Mouse (Mus musculus) neural tube, embryonic 11.5 days (tissue): ENCODE data around the gene C730034F03Rik. TPM values are rescaled to one million over a fixed set of nuclear protein-coding genes. Genes with fewer than 3 reads are reported as not detected.

Experiments used
- ATAC-seq: fragments of 200-750 bp; cut with Nextera tagmentation; 2 replicates; pipeline ENCODE4 v1.8.0; 2017; ENCODE audit warnings: moderate number of reproducible peaks, mild to moderate bottlenecking, moderate TSS enrichment, moderate library complexity; ENCODE audit not compliant: insufficient read depth, low FRiP score, low TSS enrichment
- DNase-seq: peaks from one replicate; pipeline ENCODE4 v3.0.0-alpha.2; 2015; ENCODE audit warnings: low spot score
- H3K27ac ChIP-seq: fragments of 300-500 bp; sonication (generic); 2 replicates; pipeline ENCODE4 v1.5.1; 2014; ENCODE audit warnings: low read depth, mild to moderate bottlenecking, low read length
- H3K27me3 ChIP-seq: fragments of 300-500 bp; sonication (generic); 2 replicates; pipeline ENCODE4 v1.6.1; 2014; ENCODE audit warnings: mild to moderate bottlenecking, low read length, mixed read lengths; ENCODE audit not compliant: control insufficient read depth, insufficient read depth
- H3K36me3 ChIP-seq: fragments of 300-500 bp; sonication (generic); 2 replicates; pipeline ENCODE4 v1.6.1; 2014; ENCODE audit warnings: mild to moderate bottlenecking, low read length, moderate library complexity, mixed read lengths; ENCODE audit not compliant: control insufficient read depth, insufficient read depth
- H3K4me1 ChIP-seq: fragments of 300-500 bp; sonication (generic); 2 replicates; pipeline ENCODE4 v1.6.1; 2014; ENCODE audit warnings: low read length, mixed read lengths; ENCODE audit not compliant: control insufficient read depth, insufficient read depth
- H3K4me2 ChIP-seq: fragments of 300-500 bp; sonication (generic); 2 replicates; pipeline ENCODE4 v1.6.1; 2014; ENCODE audit warnings: low read depth, mild to moderate bottlenecking, moderate library complexity
- H3K4me3 ChIP-seq: fragments of 300-500 bp; sonication (generic); 2 replicates; pipeline ENCODE4 v1.5.1; 2014; ENCODE audit warnings: low read depth, low read length
- H3K9ac ChIP-seq: fragments of 300-500 bp; sonication (generic); 2 replicates; pipeline ENCODE4 v1.6.1; 2014; ENCODE audit warnings: mild to moderate bottlenecking, low read length
- H3K9me3 ChIP-seq: fragments of 300-500 bp; sonication (generic); 2 replicates; pipeline ENCODE4 v1.6.1; 2016; ENCODE audit warnings: low read length; ENCODE audit not compliant: control insufficient read depth
- WGBS: fragments of 180-500 bp; shearing (Covaris S2); extraction: QIAGEN DNeasy Blood & Tissue Kit; methylation state at CpG from one replicate; pipeline ENCODE4 v1.1.7; 2014; 5-methylcytosine and 5-hydroxymethylcytosine counted together
- polyA plus RNA-seq: library from polyadenylated mRNA; unstranded; fragments of >200 nt; fragmentation: Nextera tagmentation; extraction: Ambion mirVana; gene quantifications from 2 replicates; pipeline ENCODE4 v1.2.1, GENCODE M21; 2014

C730034F03Rik gene
- polyA plus RNA-seq, 1 experiment from 2014 or later: 2.0 TPM

DNA sequence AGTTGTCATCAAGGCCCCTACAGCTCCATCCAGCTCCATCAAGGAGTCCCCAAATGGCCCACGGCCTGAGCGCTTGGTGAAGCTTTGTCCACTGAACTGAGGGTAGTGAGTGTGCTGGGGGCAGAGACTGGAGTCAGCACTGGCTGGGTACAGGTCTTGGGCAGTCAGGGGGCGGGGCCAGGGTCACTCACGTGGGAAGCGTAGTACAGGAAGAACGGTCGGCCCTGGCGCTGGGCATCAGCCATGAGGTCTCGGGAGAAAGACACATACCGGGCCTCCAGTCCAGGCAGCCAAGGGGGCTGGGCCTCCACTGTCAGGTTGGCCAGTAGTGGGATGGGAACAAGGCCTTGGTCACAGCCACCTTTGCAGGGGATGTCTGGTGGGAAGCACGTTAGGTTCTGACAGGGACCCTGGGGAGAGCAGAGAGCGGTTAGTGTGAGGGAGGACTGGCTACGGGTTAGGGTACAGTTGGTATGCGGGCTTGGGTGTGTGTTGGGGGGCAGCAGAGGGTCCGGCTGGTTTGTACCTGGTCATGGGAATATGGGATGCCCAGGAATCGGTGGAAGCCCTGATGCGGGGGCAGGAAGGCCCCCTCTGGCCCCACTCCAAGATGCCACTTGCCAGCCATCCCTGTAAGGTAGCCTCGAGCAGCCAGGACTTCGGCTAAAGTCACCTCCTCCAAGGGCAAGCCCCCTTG, 45.4 kb downstream of the C730034F03Rik start:
- Histone ChIP-seq H3K9ac (no peak overlapping the region), H3K4me3 (no peak overlapping the region), H3K9me3 (no peaks in the 10 kb centered on the region), H3K27ac (no peak overlapping the region), H3K4me1 (peaks cover 10% of the 10 kb centered on the region), H3K36me3 (no peaks in the 10 kb centered on the region), H3K4me2 (no peak overlapping the region; the same call in 1 of the 2 replicates), H3K27me3 (no peaks in the 10 kb centered on the region)
- WGBS: 95% methylated on average over 19 of the region's 19 CpGs
- DNase-seq: no peak
- ATAC-seq: no peak

DNA sequence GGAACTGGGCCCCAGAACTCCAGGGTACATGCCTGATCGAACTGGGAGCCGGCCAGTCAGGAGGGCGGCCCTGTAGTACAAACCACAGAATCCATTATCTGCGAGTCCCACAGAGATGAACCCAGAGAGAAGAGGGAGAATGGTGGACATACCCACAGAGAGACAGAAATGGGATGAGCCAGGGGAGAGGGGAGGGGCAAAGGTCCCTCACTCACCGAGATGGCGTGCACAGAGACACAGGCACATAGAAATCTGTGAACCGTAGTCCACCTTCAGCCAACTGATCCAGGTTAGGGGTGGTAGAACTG, 45.9 kb downstream of the C730034F03Rik start:
- Histone ChIP-seq H3K9ac (peak overlapping the region; percentile 62; the same call in 1 of the 2 replicates), H3K9me3 (no peaks in the 10 kb centered on the region), H3K4me1 (peaks cover 10% of the 10 kb centered on the region), H3K27ac (no peak overlapping the region), H3K27me3 (no peaks in the 10 kb centered on the region), H3K36me3 (no peaks in the 10 kb centered on the region), H3K4me3 (peak overlapping the region; percentile 55; the same call in 1 of the 2 replicates), H3K4me2 (peak overlapping the region; percentile 78)
- ATAC-seq (peak; percentile 14), DNase-seq (no peak)
- WGBS: 91% methylated on average over 7 of the region's 7 CpGs

DNA sequence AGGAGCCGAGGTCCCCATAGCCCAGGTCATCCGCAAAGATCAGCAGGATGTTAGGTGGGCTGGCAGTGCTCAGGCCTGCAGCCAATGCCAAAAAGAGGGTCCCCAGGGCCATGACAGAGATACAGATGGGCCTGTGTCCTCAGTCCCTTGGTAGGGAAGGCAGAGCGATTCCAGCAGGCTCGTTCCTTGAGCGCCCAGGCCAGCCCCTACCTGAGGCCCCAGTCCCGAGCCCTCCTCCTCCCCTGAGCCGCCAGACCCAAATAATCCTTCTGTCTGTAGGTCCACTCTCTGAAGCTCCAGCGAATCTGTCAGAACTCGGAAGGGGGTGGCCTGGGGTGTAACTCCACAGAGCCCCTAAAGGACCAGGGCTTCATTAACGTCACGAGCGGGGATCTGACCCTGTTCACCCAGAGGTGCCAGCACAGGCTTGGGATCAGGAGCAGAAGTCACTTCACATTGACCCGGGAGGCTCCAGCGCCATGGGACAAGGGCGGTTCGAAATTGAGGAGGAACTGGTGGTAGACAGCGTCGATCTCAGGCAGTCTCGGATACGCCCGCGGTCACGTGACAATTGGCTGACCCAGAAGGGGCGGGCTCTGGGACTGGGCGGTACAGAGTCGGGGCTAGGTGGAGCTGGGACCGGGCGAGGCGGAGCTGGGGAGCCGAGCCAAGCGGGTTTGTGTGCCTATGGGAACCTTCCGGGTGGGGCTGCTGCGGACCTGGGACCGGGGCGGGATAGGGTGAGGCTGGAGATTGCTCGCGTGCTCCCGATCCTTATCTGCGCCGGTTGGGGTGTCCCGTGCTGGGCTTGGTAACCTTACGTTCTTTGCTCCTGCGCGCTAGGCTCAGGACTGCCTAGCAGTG, 46.5 kb downstream of the C730034F03Rik start:
- Histone ChIP-seq H3K27me3 (no peaks in the 10 kb centered on the region), H3K36me3 (no peaks in the 10 kb centered on the region), H3K9me3 (no peaks in the 10 kb centered on the region), H3K4me2 (peak overlapping the region; percentile 78), H3K9ac (peak overlapping the region; percentile 62), H3K27ac (no peak overlapping the region), H3K4me1 (peaks cover 10% of the 10 kb centered on the region), H3K4me3 (peak overlapping the region; percentile 55)
- 10% methylated on average over 43 of the region's 44 CpGs for whole genome bisulfite sequencing
- DNase-seq (peak; percentile 90), ATAC-seq (peak; percentile 97)

DNA sequence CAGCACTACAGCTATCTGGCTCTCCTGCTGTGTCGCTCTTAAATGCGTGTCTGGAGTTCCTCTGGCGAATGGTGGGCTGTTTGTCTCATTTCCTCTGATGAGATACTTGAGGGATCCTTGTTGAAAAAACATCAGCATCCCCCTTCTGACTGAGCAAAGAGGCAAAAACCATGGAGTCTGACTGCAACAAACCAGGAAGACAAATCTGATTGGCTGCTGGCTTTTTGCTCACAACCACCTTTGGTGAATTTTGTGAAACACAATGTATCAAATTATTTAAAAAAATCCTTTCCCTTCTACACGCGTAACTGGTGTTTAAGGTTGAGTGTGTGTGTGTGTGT, 47.1 kb downstream of the C730034F03Rik start:
- peak overlapping the region; percentile 62 for H3K9ac ChIP-seq
- H3K4me2 ChIP-seq: peak overlapping the region; percentile 78
- no peaks in the 10 kb centered on the region for H3K9me3 ChIP-seq
- H3K27ac ChIP-seq: no peak overlapping the region
- peaks cover 10% of the 10 kb centered on the region for H3K4me1 ChIP-seq
- no peaks in the 10 kb centered on the region for H3K27me3 ChIP-seq
- peak overlapping the region; percentile 55 for H3K4me3 ChIP-seq
- no peak; the same call in 1 of the 2 replicates for ATAC-seq
- H3K36me3 ChIP-seq: no peaks in the 10 kb centered on the region
- WGBS: 8% methylated on average over 5 of the region's 5 CpGs
- DNase-seq: no peak

DNA sequence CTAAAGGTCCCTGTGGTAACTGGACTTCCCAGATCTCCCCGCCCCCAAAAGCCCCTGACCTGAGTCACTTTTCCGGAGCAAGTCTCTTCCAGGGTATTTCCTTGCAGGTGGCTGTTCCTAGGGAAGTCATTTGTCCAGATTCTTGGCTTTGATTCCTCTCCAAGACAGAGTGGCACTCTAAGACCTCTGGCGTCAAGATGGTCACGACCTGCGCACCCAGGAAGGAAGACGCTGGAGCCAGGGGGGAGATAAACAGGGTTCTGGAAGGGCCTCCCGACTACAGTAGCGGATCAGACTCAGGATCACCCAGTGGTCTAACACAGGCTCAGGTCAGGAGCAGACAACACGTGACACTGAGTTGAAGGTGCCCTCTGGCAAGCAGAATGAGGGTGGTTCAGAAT, 47.7 kb downstream of the C730034F03Rik start, which contains the start of gene Arsa:
Gene Arsa, minus strand, starts transcription at position 335 of the 401 bp plus-strand sequence.
- Histone ChIP-seq H3K27me3 (no peaks in the 10 kb centered on the region), H3K4me3 (peak within 1 kb of the TSS; percentile 55), H3K9ac (peak within 1 kb of the TSS; percentile 62), H3K27ac (no peak within 1 kb of the TSS), H3K4me2 (peak within 1 kb of the TSS; percentile 78), H3K36me3 (no peaks in the 10 kb centered on the region), H3K4me1 (peaks cover 10% of the 10 kb centered on the region), H3K9me3 (no peaks in the 10 kb centered on the region)
- no peak for DNase-seq
- WGBS: 34% methylated on average over 9 of the region's 9 CpGs
- ATAC-seq: no peak

DNA sequence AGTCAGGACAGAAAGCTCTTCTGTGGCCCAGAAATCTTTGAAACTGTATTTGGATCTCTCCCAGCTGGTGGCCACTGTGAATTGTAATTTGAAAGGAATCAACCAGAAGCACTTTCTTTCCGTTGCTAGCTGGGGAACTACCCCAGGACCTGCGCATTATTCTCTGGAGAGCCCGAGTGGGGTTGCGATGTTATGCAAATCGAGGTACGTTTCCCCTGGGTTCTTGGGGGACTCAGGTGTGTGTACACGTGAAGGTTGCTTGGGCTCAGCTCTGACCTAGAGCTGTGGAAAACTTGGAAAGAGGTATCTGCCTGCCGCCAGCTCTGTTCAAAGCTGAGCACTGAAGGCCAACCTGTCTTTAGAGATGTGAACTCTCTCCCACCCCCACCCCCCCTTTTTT, 48.4 kb downstream of the C730034F03Rik start:
- peaks cover 10% of the 10 kb centered on the region for H3K4me1 ChIP-seq
- no peak for DNase-seq
- WGBS: 42% methylated on average over 8 of the region's 8 CpGs
- H3K4me3 ChIP-seq: no peak overlapping the region
- no peak overlapping the region for H3K9ac ChIP-seq
- ATAC-seq: no peak
- H3K27me3 ChIP-seq: no peaks in the 10 kb centered on the region
- H3K36me3 ChIP-seq: no peaks in the 10 kb centered on the region
- no peak overlapping the region for H3K27ac ChIP-seq
- no peak overlapping the region for H3K4me2 ChIP-seq
- no peaks in the 10 kb centered on the region for H3K9me3 ChIP-seq

DNA sequence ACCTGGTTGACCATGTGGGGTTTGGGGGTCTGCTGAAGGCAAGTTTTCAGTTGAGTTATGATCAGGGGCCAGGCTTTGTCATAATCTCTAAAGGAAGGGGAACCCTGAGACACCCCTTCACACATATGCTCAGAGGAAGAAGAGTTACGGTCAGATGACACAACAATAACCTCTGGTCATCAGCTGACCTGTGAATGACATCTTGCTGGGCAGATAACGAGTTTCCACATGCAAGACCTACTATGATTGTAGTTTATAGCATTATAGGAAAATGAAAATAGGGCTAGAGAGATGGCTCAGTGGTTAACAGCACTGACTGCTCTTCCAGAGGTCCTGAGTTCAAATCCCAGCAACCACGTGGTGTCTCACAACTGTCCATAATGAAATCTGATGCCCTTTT, 49.2 kb downstream of the C730034F03Rik start:
- H3K27me3 ChIP-seq: no peaks in the 10 kb centered on the region
- WGBS: 90% methylated on average over 3 of the region's 3 CpGs
- H3K9ac ChIP-seq: no peak overlapping the region
- no peak for ATAC-seq
- DNase-seq: no peak
- no peak overlapping the region for H3K4me2 ChIP-seq
- no peaks in the 10 kb centered on the region for H3K9me3 ChIP-seq
- H3K36me3 ChIP-seq: no peaks in the 10 kb centered on the region
- no peak overlapping the region for H3K4me3 ChIP-seq
- peaks cover 10% of the 10 kb centered on the region for H3K4me1 ChIP-seq
- H3K27ac ChIP-seq: no peak overlapping the region
